Mouse (Mus musculus) spleen, adult 18-20 months (tissue): ENCODE results near the gene Dhrs1.

ENCODE experiments used
- DNase-seq, 2 experiments: peaks; one replicate each; pipeline ENCODE4 v3.0.0; 2022; ENCODE audit warnings: mixed read lengths in 2 of 2

Gene Dhrs1

GRCm38 (mm10) chr14:55745180-55745860 is at the start of gene Dhrs1, which contains the start of gene Nop9:
TSS of gene Dhrs1 (minus strand) at chr14:55745690.
TSS of gene Nop9 (plus strand) at chr14:55745693.
- peak; percentile 77 to 84 for DNase-seq

- no peak for DNase-seq
These were observed 48.5 kb upstream of the Dhrs1 start for GRCm38 (mm10) chr14:55793946-55794345.

- no peak for DNase-seq
These were observed 48.0 kb upstream of the Dhrs1 start for GRCm38 (mm10) chr14:55793461-55793860.

- DNase-seq, result peak; percentile 60 to 72
These were observed 43.0 kb upstream of the Dhrs1 start, which contains the start of gene Ripk3 for GRCm38 (mm10) chr14:55788256-55789050. TSS of gene Ripk3 (minus strand) at chr14:55788865.

GRCm38 (mm10) chr14:55787731-55788130 is 42.2 kb upstream of the Dhrs1 start:
- DNase-seq, result no peak

- no peak for DNase-seq
These were observed 39.7 kb upstream of the Dhrs1 start for GRCm38 (mm10) chr14:55785195-55785594.

GRCm38 (mm10) chr14:55783958-55784235 is 38.4 kb upstream of the Dhrs1 start, which contains the start of gene Adcy4:
TSS of gene Adcy4 (minus strand) at chr14:55784095.
- peak in 1 of 2 experiments; percentile 2 for DNase-seq

GRCm38 (mm10) chr14:55783171-55783957 is 37.9 kb upstream of the Dhrs1 start:
- DNase-seq, result peak in 1 of 2 experiments; percentile 1

- DNase-seq, result peak in 1 of 2 experiments; percentile 0
These were observed 37.0 kb upstream of the Dhrs1 start for GRCm38 (mm10) chr14:55782361-55782960.

- peak in 1 of 2 experiments; percentile 34 for DNase-seq
These were observed 35.8 kb upstream of the Dhrs1 start for GRCm38 (mm10) chr14:55781310-55781709.

GRCm38 (mm10) chr14:55780736-55781135 is 35.2 kb upstream of the Dhrs1 start:
- peak in 1 of 2 experiments; percentile 2 for DNase-seq

GRCm38 (mm10) chr14:55779656-55780055 is 34.2 kb upstream of the Dhrs1 start:
- peak in 1 of 2 experiments; percentile 0 for DNase-seq

- no peak for DNase-seq
These were observed 33.2 kb upstream of the Dhrs1 start for GRCm38 (mm10) chr14:55778686-55779085.

GRCm38 (mm10) chr14:55777806-55778205 is 32.3 kb upstream of the Dhrs1 start:
- no peak for DNase-seq

GRCm38 (mm10) chr14:55777176-55777575 is 31.7 kb upstream of the Dhrs1 start:
- DNase-seq, result no peak

- no peak for DNase-seq
These were observed 31.2 kb upstream of the Dhrs1 start for GRCm38 (mm10) chr14:55776711-55777110.

GRCm38 (mm10) chr14:55769087-55769703 is 23.7 kb upstream of the Dhrs1 start:
- DNase-seq, result no peak

GRCm38 (mm10) chr14:55768555-55768954 is 23.1 kb upstream of the Dhrs1 start:
- DNase-seq, result no peak

- DNase-seq, result peak in 1 of 2 experiments; percentile 49
These were observed 22.3 kb upstream of the Dhrs1 start for GRCm38 (mm10) chr14:55767519-55768414.

- DNase-seq, result no peak
These were observed 20.2 kb upstream of the Dhrs1 start, which contains the start of gene Ltb4r1 for GRCm38 (mm10) chr14:55765696-55766095. TSS of gene Ltb4r1 (plus strand) at chr14:55765962.

GRCm38 (mm10) chr14:55763166-55763565 is 17.7 kb upstream of the Dhrs1 start:
- DNase-seq, result no peak
